Mouse (Mus musculus): Measurements from ENCODE around the gene Apex1. TPM values are rescaled to one million over a fixed set of nuclear protein-coding genes. Genes with fewer than 3 reads are reported as not detected.

The Apex1 gene
- 471 and 486 TPM in 2 replicates for polyA plus RNA-seq (2014; fragmentation: Nextera tagmentation; extraction: Ambion mirVana)

- H3K9ac ChIP-seq (replicated peaks; ENCODE audit: low read length): peak within 1 kb of the TSS; percentile 95
- H3K27ac ChIP-seq (replicated peaks; ENCODE audit: low read depth, low read length): peak within 1 kb of the TSS; percentile 90
- ATAC-seq (replicated peaks; ENCODE audit: insufficient number of reproducible peaks, low FRiP score, low TSS enrichment, low read depth): peak; percentile 95
- DNase-seq (ENCODE audit: low spot score): peak; percentile 99
- WGBS: under 1% methylated on average over 57 of the region's 57 CpGs
- no peaks in the 10 kb centered on the region for H3K9me3 ChIP-seq (replicated peaks; ENCODE audit: control insufficient read depth, low read length)
- peak within 1 kb of the TSS; percentile 84 for H3K4me3 ChIP-seq (ENCODE audit: low read depth, low read length)
- peak within 1 kb of the TSS; percentile 64 for H3K4me2 ChIP-seq (ENCODE audit: low read depth, low read length)
- H3K4me1 ChIP-seq (ENCODE audit: control insufficient read depth, insufficient read depth, low read length): no peaks in the 10 kb centered on the region
- H3K36me3 ChIP-seq (replicated peaks; ENCODE audit: control insufficient read depth, insufficient read depth, low read depth, low read length): peaks cover 10% of the 10 kb centered on the region; the same call in 1 of the 2 replicates
- no peaks in the 10 kb centered on the region for H3K27me3 ChIP-seq (ENCODE audit: control insufficient read depth, insufficient read depth, low read length)
Measured at GRCm38 (mm10) chr14:50924281-50925064, at the start of gene Apex1, which contains the start of gene Osgep. Apex1 (plus strand) TSS chr14:50924968. Osgep (minus strand) TSS chr14:50924893.

DNA sequence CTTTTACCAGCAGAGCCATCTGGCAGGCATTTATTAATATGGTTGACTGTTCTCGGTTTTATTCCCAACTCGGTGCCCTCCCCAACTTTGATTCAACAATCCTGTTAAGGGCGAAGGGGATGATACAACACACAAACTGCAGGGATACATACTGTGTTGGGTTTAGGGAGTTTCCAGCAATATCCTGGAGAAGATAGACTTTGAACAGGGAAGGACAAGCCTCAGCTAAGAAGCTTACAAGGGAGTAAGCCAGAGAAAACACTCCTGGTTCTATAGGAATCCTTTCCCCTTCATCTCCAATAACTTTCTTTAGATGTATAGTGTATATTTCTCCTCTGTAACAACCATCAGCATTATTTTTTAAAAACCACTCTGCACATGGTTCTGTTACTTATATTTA, 49.6 kb upstream of the Apex1 start:
- ATAC-seq (replicated peaks; ENCODE audit: insufficient number of reproducible peaks, low FRiP score, low TSS enrichment, low read depth): no peak
- Histone ChIP-seq H3K36me3 (replicated peaks; ENCODE audit: control insufficient read depth, insufficient read depth, low read depth, low read length) (no peaks in the 10 kb centered on the region), H3K9me3 (replicated peaks; ENCODE audit: control insufficient read depth, low read length) (no peaks in the 10 kb centered on the region), H3K4me1 (ENCODE audit: control insufficient read depth, insufficient read depth, low read length) (no peaks in the 10 kb centered on the region), H3K4me3 (ENCODE audit: low read depth, low read length) (no peak overlapping the region), H3K27ac (replicated peaks; ENCODE audit: low read depth, low read length) (no peak overlapping the region), H3K9ac (replicated peaks; ENCODE audit: low read length) (no peak overlapping the region), H3K27me3 (ENCODE audit: control insufficient read depth, insufficient read depth, low read length) (no peaks in the 10 kb centered on the region), H3K4me2 (ENCODE audit: low read depth, low read length) (no peak overlapping the region)
- 78% methylated on average over 3 of the region's 3 CpGs for WGBS
- DNase-seq (ENCODE audit: low spot score): no peak

DNA sequence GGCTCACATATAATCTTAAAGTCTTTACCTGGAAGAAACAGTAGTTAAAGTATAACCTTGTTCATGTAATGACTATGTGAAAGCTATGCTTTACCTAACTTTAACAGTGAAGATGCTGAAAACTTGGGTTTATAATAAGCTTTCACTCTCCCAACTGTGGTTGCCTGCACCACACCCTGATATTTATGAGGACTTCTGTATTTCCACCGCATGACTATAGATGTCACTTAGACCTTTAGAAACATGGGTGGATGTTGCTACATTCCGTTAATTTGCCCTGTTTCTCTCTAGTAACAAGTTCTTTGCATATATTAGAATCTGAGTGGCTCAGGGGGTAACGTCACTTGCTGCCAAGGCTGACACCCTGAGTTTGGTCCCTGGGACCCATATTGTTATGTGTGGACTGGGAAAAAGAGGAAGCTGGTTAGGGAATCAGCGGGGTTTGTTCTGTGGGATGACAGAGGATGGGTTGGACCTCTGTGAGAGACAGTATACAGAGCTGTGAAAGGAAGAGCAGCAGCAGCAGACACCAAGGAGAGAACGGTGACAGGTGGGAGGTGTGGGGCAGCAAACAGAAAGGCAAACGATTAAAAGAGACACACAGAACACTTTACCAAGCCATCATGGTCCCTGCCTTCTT, 49.1 kb upstream of the Apex1 start:
- 79% methylated on average over 6 of the region's 6 CpGs for WGBS
- Histone ChIP-seq H3K4me3 (ENCODE audit: low read depth, low read length) (no peak overlapping the region), H3K4me2 (ENCODE audit: low read depth, low read length) (no peak overlapping the region), H3K36me3 (replicated peaks; ENCODE audit: control insufficient read depth, insufficient read depth, low read depth, low read length) (no peaks in the 10 kb centered on the region), H3K27me3 (ENCODE audit: control insufficient read depth, insufficient read depth, low read length) (no peaks in the 10 kb centered on the region), H3K9ac (replicated peaks; ENCODE audit: low read length) (no peak overlapping the region), H3K4me1 (ENCODE audit: control insufficient read depth, insufficient read depth, low read length) (no peaks in the 10 kb centered on the region), H3K9me3 (replicated peaks; ENCODE audit: control insufficient read depth, low read length) (no peaks in the 10 kb centered on the region), H3K27ac (replicated peaks; ENCODE audit: low read depth, low read length) (no peak overlapping the region)
- DNase-seq (ENCODE audit: low spot score) (no peak), ATAC-seq (replicated peaks; ENCODE audit: insufficient number of reproducible peaks, low FRiP score, low TSS enrichment, low read depth) (no peak)

DNA sequence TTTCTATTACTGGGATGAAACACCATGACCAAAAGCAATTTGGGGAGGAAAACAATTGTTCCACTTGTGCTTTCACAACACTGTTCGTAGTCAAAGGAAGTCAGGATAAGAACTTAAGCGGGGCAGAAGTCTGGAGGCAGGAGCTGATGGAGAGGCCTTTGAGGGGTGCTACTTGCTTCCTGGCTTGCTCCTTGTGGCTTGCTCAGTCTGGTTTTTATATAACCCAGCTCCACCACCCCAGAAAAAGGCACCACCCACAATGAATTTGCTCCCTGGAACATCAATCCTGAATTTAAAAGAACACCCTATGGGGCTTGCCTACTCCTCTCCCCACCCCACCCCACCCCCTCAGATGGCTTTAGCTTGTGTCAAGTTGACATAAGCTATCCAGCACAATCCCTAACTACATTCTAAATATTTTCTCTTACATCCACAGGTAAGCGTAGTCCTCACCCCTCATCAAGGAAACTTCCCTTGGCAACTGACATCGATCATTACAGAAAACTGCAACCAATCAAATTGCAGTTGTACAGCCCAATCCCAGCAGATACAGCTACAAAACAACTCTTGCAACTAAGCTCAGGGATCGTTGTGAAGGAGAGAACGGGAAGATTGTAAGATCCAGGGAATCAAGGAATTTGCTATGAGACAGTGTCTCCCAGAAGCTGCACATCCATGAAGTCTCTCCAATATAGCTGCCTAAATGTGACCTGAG, 48.4 kb upstream of the Apex1 start:
- H3K4me3 ChIP-seq (ENCODE audit: low read depth, low read length): no peak overlapping the region
- no peaks in the 10 kb centered on the region for H3K9me3 ChIP-seq (replicated peaks; ENCODE audit: control insufficient read depth, low read length)
- H3K27ac ChIP-seq (replicated peaks; ENCODE audit: low read depth, low read length): no peak overlapping the region
- ATAC-seq (replicated peaks; ENCODE audit: insufficient number of reproducible peaks, low FRiP score, low TSS enrichment, low read depth) (no peak), DNase-seq (ENCODE audit: low spot score) (no peak)
- no peaks in the 10 kb centered on the region for H3K4me1 ChIP-seq (ENCODE audit: control insufficient read depth, insufficient read depth, low read length)
- 82% methylated on average over 6 of the region's 6 CpGs for WGBS
- no peak overlapping the region for H3K4me2 ChIP-seq (ENCODE audit: low read depth, low read length)
- H3K27me3 ChIP-seq (ENCODE audit: control insufficient read depth, insufficient read depth, low read length): no peaks in the 10 kb centered on the region
- no peak overlapping the region for H3K9ac ChIP-seq (replicated peaks; ENCODE audit: low read length)
- no peaks in the 10 kb centered on the region for H3K36me3 ChIP-seq (replicated peaks; ENCODE audit: control insufficient read depth, insufficient read depth, low read depth, low read length)

- Histone ChIP-seq H3K9me3 (replicated peaks; ENCODE audit: control insufficient read depth, low read length) (no peaks in the 10 kb centered on the region), H3K36me3 (replicated peaks; ENCODE audit: control insufficient read depth, insufficient read depth, low read depth, low read length) (no peaks in the 10 kb centered on the region), H3K27me3 (ENCODE audit: control insufficient read depth, insufficient read depth, low read length) (no peaks in the 10 kb centered on the region), H3K9ac (replicated peaks; ENCODE audit: low read length) (no peak overlapping the region), H3K4me2 (ENCODE audit: low read depth, low read length) (no peak overlapping the region), H3K4me3 (ENCODE audit: low read depth, low read length) (no peak overlapping the region), H3K27ac (replicated peaks; ENCODE audit: low read depth, low read length) (no peak overlapping the region), H3K4me1 (ENCODE audit: control insufficient read depth, insufficient read depth, low read length) (no peaks in the 10 kb centered on the region)
- ATAC-seq (replicated peaks; ENCODE audit: insufficient number of reproducible peaks, low FRiP score, low TSS enrichment, low read depth): no peak
- no peak for DNase-seq (ENCODE audit: low spot score)
- WGBS: 92% methylated on average over 8 of the region's 8 CpGs
Measured at GRCm38 (mm10) chr14:50891621-50892020, 33.1 kb upstream of the Apex1 start.

DNA sequence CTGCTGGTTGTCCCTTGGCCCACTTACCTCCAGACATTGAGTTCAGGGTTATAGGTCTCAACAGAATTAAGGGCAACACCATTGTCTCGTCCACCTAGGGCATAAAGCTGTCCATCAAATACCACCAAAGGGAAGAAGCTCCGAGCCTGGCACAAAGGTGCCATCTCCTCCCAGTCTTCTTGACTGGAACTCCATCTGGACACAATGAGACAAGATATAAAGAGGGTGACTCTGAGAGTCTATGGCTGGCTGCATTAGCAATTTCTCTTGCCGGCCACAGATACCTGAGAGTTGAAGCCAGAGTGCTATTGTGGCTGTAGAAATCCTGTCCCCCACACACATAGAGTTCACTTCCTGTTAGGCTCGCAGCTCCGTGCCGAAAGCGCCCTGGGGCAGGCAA, 32.7 kb upstream of the Apex1 start:
- Histone ChIP-seq H3K36me3 (replicated peaks; ENCODE audit: control insufficient read depth, insufficient read depth, low read depth, low read length) (no peaks in the 10 kb centered on the region), H3K27me3 (ENCODE audit: control insufficient read depth, insufficient read depth, low read length) (no peaks in the 10 kb centered on the region), H3K4me3 (ENCODE audit: low read depth, low read length) (no peak overlapping the region), H3K4me2 (ENCODE audit: low read depth, low read length) (no peak overlapping the region), H3K9me3 (replicated peaks; ENCODE audit: control insufficient read depth, low read length) (no peaks in the 10 kb centered on the region), H3K4me1 (ENCODE audit: control insufficient read depth, insufficient read depth, low read length) (no peaks in the 10 kb centered on the region), H3K27ac (replicated peaks; ENCODE audit: low read depth, low read length) (no peak overlapping the region), H3K9ac (replicated peaks; ENCODE audit: low read length) (no peak overlapping the region)
- ATAC-seq (replicated peaks; ENCODE audit: insufficient number of reproducible peaks, low FRiP score, low TSS enrichment, low read depth) (no peak), DNase-seq (ENCODE audit: low spot score) (no peak)
- WGBS: 75% methylated on average over 7 of the region's 7 CpGs

GRCm38 (mm10) chr14:50892541-50893459, 32.0 kb upstream of the Apex1 start:
- Histone ChIP-seq H3K27ac (replicated peaks; ENCODE audit: low read depth, low read length) (no peak overlapping the region), H3K27me3 (ENCODE audit: control insufficient read depth, insufficient read depth, low read length) (no peaks in the 10 kb centered on the region), H3K9ac (replicated peaks; ENCODE audit: low read length) (no peak overlapping the region), H3K4me2 (ENCODE audit: low read depth, low read length) (no peak overlapping the region), H3K9me3 (replicated peaks; ENCODE audit: control insufficient read depth, low read length) (no peaks in the 10 kb centered on the region), H3K4me3 (ENCODE audit: low read depth, low read length) (no peak overlapping the region), H3K4me1 (ENCODE audit: control insufficient read depth, insufficient read depth, low read length) (no peaks in the 10 kb centered on the region), H3K36me3 (replicated peaks; ENCODE audit: control insufficient read depth, insufficient read depth, low read depth, low read length) (no peaks in the 10 kb centered on the region)
- WGBS: 90% methylated on average over 22 of the region's 22 CpGs
- DNase-seq (ENCODE audit: low spot score): no peak
- no peak for ATAC-seq (replicated peaks; ENCODE audit: insufficient number of reproducible peaks, low FRiP score, low TSS enrichment, low read depth)
